Mouse (Mus musculus) midbrain, embryonic 16.5 days (tissue): Measurements from ENCODE around the gene Thoc6. TPM values are rescaled to one million over a fixed set of nuclear protein-coding genes. Genes with fewer than 3 reads are reported as not detected.

ENCODE experiments used
- ATAC-seq: fragments of 200-750 bp; cut with Nextera tagmentation; 2 replicates; pipeline ENCODE4 v1.8.0; 2017; ENCODE audit warnings: moderate TSS enrichment
- H3K27ac ChIP-seq: fragments of 300-500 bp; sonication (generic); 2 replicates; pipeline ENCODE4 v1.5.1; 2014; ENCODE audit warnings: mild to moderate bottlenecking, low read length, mixed read lengths
- H3K27me3 ChIP-seq: fragments of 300-500 bp; sonication (generic); 2 replicates; pipeline ENCODE4 v1.6.1; 2014; ENCODE audit warnings: low read depth, low read length, mixed read lengths; ENCODE audit not compliant: control insufficient read depth, insufficient read depth
- H3K36me3 ChIP-seq: fragments of 300-500 bp; sonication (generic); 2 replicates; pipeline ENCODE4 v1.6.1; 2014; ENCODE audit warnings: mild to moderate bottlenecking, low read length, moderate library complexity, mixed read lengths; ENCODE audit not compliant: control insufficient read depth, insufficient read depth
- H3K4me1 ChIP-seq: fragments of 300-500 bp; sonication (generic); 2 replicates; pipeline ENCODE4 v1.6.1; 2014; ENCODE audit warnings: mild to moderate bottlenecking, low read length, mixed read lengths; ENCODE audit not compliant: control insufficient read depth, insufficient read depth
- H3K4me2 ChIP-seq: fragments of 300-500 bp; sonication (generic); 2 replicates; pipeline ENCODE4 v1.6.1; 2014; ENCODE audit warnings: mild to moderate bottlenecking, low read length, mixed read lengths
- H3K4me3 ChIP-seq: fragments of 300-500 bp; sonication (generic); 2 replicates; pipeline ENCODE4 v1.5.1; 2014; ENCODE audit warnings: low read depth, mild to moderate bottlenecking, low read length, moderate library complexity, mixed read lengths
- H3K9ac ChIP-seq: fragments of 300-500 bp; sonication (generic); 2 replicates; pipeline ENCODE4 v1.6.1; 2014; ENCODE audit warnings: low read depth, low read length, mixed read lengths
- H3K9me3 ChIP-seq: fragments of 300-500 bp; sonication (generic); replicated peaks from 2 replicates; pipeline ENCODE4 v1.6.1; 2014; ENCODE audit warnings: mild to moderate bottlenecking, low read length, mixed read lengths; ENCODE audit not compliant: control insufficient read depth, poor library complexity, severe bottlenecking
- WGBS: fragments of 180-500 bp; shearing (Covaris S2); extraction: QIAGEN DNeasy Blood & Tissue Kit; methylation state at CpG from one replicate; pipeline ENCODE4 v1.1.7; 2014; 5-methylcytosine and 5-hydroxymethylcytosine counted together
- polyA plus RNA-seq: library from polyadenylated mRNA; unstranded; fragments of >200 nt; fragmentation: Nextera tagmentation; extraction: Ambion mirVana; gene quantifications from 2 replicates; pipeline ENCODE4 v1.2.1, GENCODE M21; 2015

Gene Thoc6
- polyA plus RNA-seq, 1 experiment from 2014 or later: 36.0 TPM

- H3K9ac ChIP-seq: peak overlapping the region; percentile 80
- peak overlapping the region; percentile 59 for H3K4me2 ChIP-seq
- H3K27me3 ChIP-seq: peaks cover 14% of the 10 kb centered on the region
- H3K27ac ChIP-seq: peak overlapping the region; percentile 87; the same call in 1 of the 2 replicates
- H3K9me3 ChIP-seq: no peaks in the 10 kb centered on the region
- peak overlapping the region; percentile 67 for H3K4me3 ChIP-seq
- H3K4me1 ChIP-seq: peaks cover 35% of the 10 kb centered on the region
- ATAC-seq: peak; percentile 9
- 39% methylated on average over 9 of the region's 9 CpGs for WGBS
- 0 out of 2 replicates have a peak, but pooled peaks cover 2% of the 10 kb centered on the region for H3K36me3 ChIP-seq
These were observed 730 bp upstream of the Thoc6 start for GRCm38 (mm10) chr17:23674271-23674952.

GRCm38 (mm10) chr17:23672761-23673160 is 921 bp downstream of the Thoc6 start:
- peak; percentile 0; the same call in 1 of the 2 replicates for ATAC-seq
- Histone ChIP-seq H3K9me3 (no peaks in the 10 kb centered on the region), H3K27ac (no peak overlapping the region; the same call in 1 of the 2 replicates), H3K4me2 (peak overlapping the region; percentile 59), H3K4me3 (peak overlapping the region; percentile 67), H3K36me3 (peaks cover 5% of the 10 kb centered on the region; the same call in 1 of the 2 replicates), H3K4me1 (peaks cover 35% of the 10 kb centered on the region), H3K27me3 (peaks cover 11% of the 10 kb centered on the region), H3K9ac (peak overlapping the region; percentile 80)
- 69% methylated on average over 3 of the region's 3 CpGs for WGBS

- Histone ChIP-seq H3K4me3 (no peak overlapping the region), H3K27me3 (peaks cover 11% of the 10 kb centered on the region), H3K4me1 (peaks cover 24% of the 10 kb centered on the region), H3K9me3 (no peaks in the 10 kb centered on the region), H3K4me2 (no peak overlapping the region), H3K36me3 (peaks cover 9% of the 10 kb centered on the region), H3K27ac (no peak overlapping the region), H3K9ac (no peak overlapping the region)
- no peak for ATAC-seq
- 94% methylated on average over 3 of the region's 3 CpGs for WGBS
These were observed 2.2 kb downstream of the Thoc6 start for GRCm38 (mm10) chr17:23671519-23671918.

- Histone ChIP-seq H3K9ac (no peak overlapping the region), H3K4me3 (no peak overlapping the region), H3K36me3 (peaks cover 9% of the 10 kb centered on the region), H3K4me1 (peaks cover 15% of the 10 kb centered on the region), H3K27ac (no peak overlapping the region), H3K9me3 (no peaks in the 10 kb centered on the region), H3K27me3 (peaks cover 3% of the 10 kb centered on the region), H3K4me2 (no peak overlapping the region)
- 89% methylated on average over 6 of the region's 7 CpGs for WGBS
- no peak for ATAC-seq
These were observed 3.1 kb downstream of the Thoc6 start for GRCm38 (mm10) chr17:23670516-23671074.

GRCm38 (mm10) chr17:23665511-23665910 is 8.2 kb downstream of the Thoc6 start:
- WGBS: 85% methylated on average over 14 of the region's 14 CpGs
- Histone ChIP-seq H3K9ac (no peak overlapping the region), H3K36me3 (peaks cover 9% of the 10 kb centered on the region), H3K4me3 (no peak overlapping the region), H3K27ac (no peak overlapping the region), H3K4me2 (no peak overlapping the region), H3K4me1 (no peaks in the 10 kb centered on the region), H3K27me3 (peaks cover 21% of the 10 kb centered on the region), H3K9me3 (no peaks in the 10 kb centered on the region)
- 0 out of 2 replicates have a peak, but pooled peaks have one; percentile 12 for ATAC-seq

GRCm38 (mm10) chr17:23664556-23665021 is 9.1 kb downstream of the Thoc6 start:
- peaks cover 7% of the 10 kb centered on the region for H3K36me3 ChIP-seq
- WGBS: 11% methylated on average over 5 of the region's 5 CpGs
- H3K4me1 ChIP-seq: no peaks in the 10 kb centered on the region
- H3K4me3 ChIP-seq: no peak overlapping the region
- no peak overlapping the region for H3K27ac ChIP-seq
- H3K9me3 ChIP-seq: no peaks in the 10 kb centered on the region
- peaks cover 31% of the 10 kb centered on the region for H3K27me3 ChIP-seq
- peak; percentile 41; the same call in 1 of the 2 replicates for ATAC-seq
- no peak overlapping the region for H3K9ac ChIP-seq
- no peak overlapping the region for H3K4me2 ChIP-seq

GRCm38 (mm10) chr17:23661526-23661925 is 12.2 kb downstream of the Thoc6 start:
- Histone ChIP-seq H3K9me3 (no peaks in the 10 kb centered on the region), H3K27ac (no peak overlapping the region), H3K27me3 (peaks cover 39% of the 10 kb centered on the region), H3K4me2 (no peak overlapping the region), H3K4me3 (no peak overlapping the region), H3K36me3 (no peaks in the 10 kb centered on the region), H3K4me1 (no peaks in the 10 kb centered on the region), H3K9ac (no peak overlapping the region)
- WGBS: 1% methylated on average over 9 of the region's 9 CpGs
- ATAC-seq: no peak

GRCm38 (mm10) chr17:23660876-23661200 is 12.8 kb downstream of the Thoc6 start:
- Histone ChIP-seq H3K4me3 (no peak overlapping the region), H3K9me3 (no peaks in the 10 kb centered on the region), H3K36me3 (no peaks in the 10 kb centered on the region), H3K4me2 (no peak overlapping the region), H3K9ac (no peak overlapping the region), H3K27me3 (peaks cover 39% of the 10 kb centered on the region), H3K4me1 (no peaks in the 10 kb centered on the region), H3K27ac (no peak overlapping the region)
- no peak for ATAC-seq
- WGBS: 3% methylated on average over 12 of the region's 14 CpGs

- Histone ChIP-seq H3K4me1 (no peaks in the 10 kb centered on the region), H3K36me3 (no peaks in the 10 kb centered on the region), H3K4me3 (no peak within 1 kb of the TSS), H3K27me3 (peaks cover 39% of the 10 kb centered on the region), H3K9me3 (no peaks in the 10 kb centered on the region), H3K27ac (no peak within 1 kb of the TSS), H3K9ac (no peak within 1 kb of the TSS), H3K4me2 (no peak within 1 kb of the TSS)
- ATAC-seq: no peak
- WGBS: 5% methylated on average over 27 of the region's 27 CpGs
These were observed 13.4 kb downstream of the Thoc6 start, which contains the start of gene Bicdl2 for GRCm38 (mm10) chr17:23660117-23660875. Bicdl2 (plus strand) TSS chr17:23660506.
